Mouse (Mus musculus) hindbrain, embryonic 14.5 days (tissue): ENCODE measurements around the gene Tfdp1. TPM values are rescaled to one million over a fixed set of nuclear protein-coding genes. Genes with fewer than 3 reads are reported as not detected.

Experiments
- ATAC-seq: fragments of 200-750 bp; cut with Nextera tagmentation; 2 replicates; pipeline ENCODE4 v1.8.0; 2017; ENCODE audit warnings: moderate number of reproducible peaks, mild to moderate bottlenecking, moderate TSS enrichment, moderate library complexity; ENCODE audit not compliant: low FRiP score
- DNase-seq: peaks from one replicate; pipeline ENCODE4 v3.0.0-alpha.2; 2015; ENCODE audit warnings: low spot score
- H3K27ac ChIP-seq: fragments of 300-500 bp; sonication (generic); 2 replicates; pipeline ENCODE4 v1.5.1; 2014; ENCODE audit warnings: mild to moderate bottlenecking, moderate library complexity
- H3K27me3 ChIP-seq: fragments of 300-500 bp; sonication (generic); 2 replicates; pipeline ENCODE4 v1.6.1; 2014; ENCODE audit warnings: mild to moderate bottlenecking, low read length, mixed read lengths; ENCODE audit not compliant: control insufficient read depth, insufficient read depth
- H3K36me3 ChIP-seq: fragments of 300-500 bp; sonication (generic); replicated peaks from 2 replicates; pipeline ENCODE4 v1.6.1; 2014; ENCODE audit not compliant: control insufficient read depth, insufficient read depth
- H3K4me1 ChIP-seq: fragments of 300-500 bp; sonication (generic); replicated peaks from 2 replicates; pipeline ENCODE4 v1.6.1; 2014; ENCODE audit warnings: antibody characterized with exemption, low read length, mixed read lengths; ENCODE audit not compliant: control insufficient read depth, insufficient read depth
- H3K4me2 ChIP-seq: fragments of 300-500 bp; sonication (generic); replicated peaks from 2 replicates; pipeline ENCODE4 v1.6.1; 2014; ENCODE audit warnings: mild to moderate bottlenecking, moderate library complexity
- H3K4me3 ChIP-seq: fragments of 300-500 bp; sonication (generic); replicated peaks from 2 replicates; pipeline ENCODE4 v1.5.1; 2014; ENCODE audit warnings: mild to moderate bottlenecking, low read length
- H3K9ac ChIP-seq: fragments of 300-500 bp; sonication (generic); 2 replicates; pipeline ENCODE4 v1.6.1; 2014
- H3K9me3 ChIP-seq: fragments of 300-500 bp; sonication (generic); 2 replicates; pipeline ENCODE4 v1.6.1; 2016; ENCODE audit warnings: low read length; ENCODE audit not compliant: control insufficient read depth
- WGBS: fragments of 180-500 bp; shearing (Covaris S2); extraction: QIAGEN DNeasy Blood & Tissue Kit; methylation state at CpG from one replicate; pipeline ENCODE4 v1.1.7; 2014; 5-methylcytosine and 5-hydroxymethylcytosine counted together
- polyA plus RNA-seq: library from polyadenylated mRNA; unstranded; fragments of >200 nt; fragmentation: Nextera tagmentation; extraction: Ambion mirVana; gene quantifications from 2 replicates; pipeline ENCODE4 v1.2.1, GENCODE M21; 2014

Gene Tfdp1
- polyA plus RNA-seq = 104 and 110 TPM in 2 replicates

GRCm38 (mm10) chr8:13338255-13338860, at the start of gene Tfdp1:
Gene Tfdp1, plus strand, starts transcription at chr8:13338751.
- Histone ChIP-seq H3K4me3 (peak within 1 kb of the TSS; percentile 86), H3K36me3 (peaks cover 31% of the 10 kb centered on the region), H3K4me1 (peaks cover 11% of the 10 kb centered on the region), H3K27me3 (no peaks in the 10 kb centered on the region), H3K9ac (peak within 1 kb of the TSS; percentile 93), H3K9me3 (no peaks in the 10 kb centered on the region), H3K27ac (peak within 1 kb of the TSS; percentile 75), H3K4me2 (peak within 1 kb of the TSS; percentile 91)
- ATAC-seq = peak; percentile 95
- peak; percentile 89 for DNase-seq
- 2% methylated on average over 32 of the region's 72 CpGs for WGBS

- peak; percentile 81 for DNase-seq
- H3K36me3 ChIP-seq = peaks cover 62% of the 10 kb centered on the region
- 28% methylated on average over 9 of the region's 9 CpGs for WGBS
These were observed 46.2 kb upstream of the Tfdp1 start for GRCm38 (mm10) chr8:13292364-13292763.

GRCm38 (mm10) chr8:13293677-13294470, 44.7 kb upstream of the Tfdp1 start:
- peaks cover 8% of the 10 kb centered on the region for H3K4me1 ChIP-seq
- no peaks in the 10 kb centered on the region for H3K9me3 ChIP-seq
- H3K27ac ChIP-seq = no peak overlapping the region
- H3K9ac ChIP-seq = no peak overlapping the region
- peaks cover 74% of the 10 kb centered on the region for H3K36me3 ChIP-seq
- H3K4me2 ChIP-seq = no peak overlapping the region
- H3K27me3 ChIP-seq = no peaks in the 10 kb centered on the region
- DNase-seq (no peak), ATAC-seq (no peak)
- no peak overlapping the region for H3K4me3 ChIP-seq
- 95% methylated on average over 9 of the region's 9 CpGs for WGBS

More at GRCm38 (mm10) chr8:13292364-13292763, 46.2 kb upstream of the Tfdp1 start:
- no peak overlapping the region for H3K4me2 ChIP-seq
- H3K9me3 ChIP-seq = no peaks in the 10 kb centered on the region
- H3K9ac ChIP-seq = no peak overlapping the region
- no peak overlapping the region for H3K4me3 ChIP-seq
- peaks cover 10% of the 10 kb centered on the region for H3K4me1 ChIP-seq
- no peak overlapping the region for H3K27ac ChIP-seq
- H3K27me3 ChIP-seq = no peaks in the 10 kb centered on the region
- no peak for ATAC-seq

- Histone ChIP-seq H3K27ac (no peak overlapping the region), H3K36me3 (peaks cover 90% of the 10 kb centered on the region), H3K4me3 (no peak overlapping the region), H3K9ac (no peak overlapping the region), H3K9me3 (no peaks in the 10 kb centered on the region), H3K27me3 (no peaks in the 10 kb centered on the region), H3K4me2 (no peak overlapping the region), H3K4me1 (no peaks in the 10 kb centered on the region)
- WGBS = 98% methylated on average over 8 of the region's 8 CpGs
- no peak for DNase-seq
- no peak for ATAC-seq
These were observed 39.0 kb upstream of the Tfdp1 start for GRCm38 (mm10) chr8:13299571-13299970.

GRCm38 (mm10) chr8:13301036-13301435, 37.5 kb upstream of the Tfdp1 start:
- Histone ChIP-seq H3K4me3 (no peak overlapping the region), H3K4me2 (no peak overlapping the region), H3K9me3 (no peaks in the 10 kb centered on the region), H3K9ac (no peak overlapping the region), H3K27me3 (no peaks in the 10 kb centered on the region), H3K27ac (no peak overlapping the region), H3K36me3 (peaks cover 90% of the 10 kb centered on the region), H3K4me1 (no peaks in the 10 kb centered on the region)
- ATAC-seq (no peak), DNase-seq (no peak)
- 98% methylated on average over 7 of the region's 7 CpGs for WGBS

GRCm38 (mm10) chr8:13305459-13305858, 33.1 kb upstream of the Tfdp1 start:
- H3K4me1 ChIP-seq = no peaks in the 10 kb centered on the region
- H3K27ac ChIP-seq = no peak overlapping the region
- H3K4me3 ChIP-seq = no peak overlapping the region
- ATAC-seq = no peak
- no peaks in the 10 kb centered on the region for H3K9me3 ChIP-seq
- no peaks in the 10 kb centered on the region for H3K27me3 ChIP-seq
- H3K4me2 ChIP-seq = no peak overlapping the region
- 97% methylated on average over 6 of the region's 6 CpGs for WGBS
- peaks cover 86% of the 10 kb centered on the region for H3K36me3 ChIP-seq
- no peak for DNase-seq
- no peak overlapping the region for H3K9ac ChIP-seq

GRCm38 (mm10) chr8:13305884-13306283, 32.7 kb upstream of the Tfdp1 start:
- Histone ChIP-seq H3K4me2 (no peak overlapping the region), H3K4me3 (no peak overlapping the region), H3K27me3 (no peaks in the 10 kb centered on the region), H3K36me3 (peaks cover 86% of the 10 kb centered on the region), H3K9me3 (no peaks in the 10 kb centered on the region), H3K27ac (no peak overlapping the region), H3K9ac (no peak overlapping the region), H3K4me1 (no peaks in the 10 kb centered on the region)
- WGBS = 92% methylated on average over 4 of the region's 4 CpGs
- ATAC-seq (no peak), DNase-seq (no peak)

- no peak overlapping the region for H3K27ac ChIP-seq
- 81% methylated on average over 7 of the region's 7 CpGs for WGBS
- peaks cover 86% of the 10 kb centered on the region for H3K36me3 ChIP-seq
- no peak overlapping the region for H3K9ac ChIP-seq
- no peaks in the 10 kb centered on the region for H3K27me3 ChIP-seq
- no peaks in the 10 kb centered on the region for H3K9me3 ChIP-seq
- DNase-seq (no peak), ATAC-seq (no peak)
- H3K4me3 ChIP-seq = no peak overlapping the region
- no peak overlapping the region for H3K4me2 ChIP-seq
- H3K4me1 ChIP-seq = no peaks in the 10 kb centered on the region
These were observed 32.1 kb upstream of the Tfdp1 start for GRCm38 (mm10) chr8:13306309-13306909.

- H3K4me3 ChIP-seq = no peak overlapping the region
- no peaks in the 10 kb centered on the region for H3K4me1 ChIP-seq
- no peaks in the 10 kb centered on the region for H3K9me3 ChIP-seq
- H3K36me3 ChIP-seq = peaks cover 82% of the 10 kb centered on the region
- H3K27me3 ChIP-seq = no peaks in the 10 kb centered on the region
- 85% methylated on average over 9 of the region's 9 CpGs for WGBS
- H3K27ac ChIP-seq = no peak overlapping the region
- H3K9ac ChIP-seq = no peak overlapping the region
- no peak overlapping the region for H3K4me2 ChIP-seq
- no peak for DNase-seq
- ATAC-seq = no peak
These were observed 31.6 kb upstream of the Tfdp1 start for GRCm38 (mm10) chr8:13306916-13307315.
